Mouse (Mus musculus): ENCODE data around the gene Tfrc.

Gene Tfrc

GRCm38 (mm10) chr16:32668030-32668429, 59.3 kb downstream of the Tfrc start:
- DNase-seq (ENCODE audit: low read depth, low spot score), result no peak

- no peak for DNase-seq (ENCODE audit: low read depth, low spot score)
Measured at GRCm38 (mm10) chr16:32668472-32668871, 59.8 kb downstream of the Tfrc start.

- no peak for DNase-seq (ENCODE audit: low read depth, low spot score)
Measured at GRCm38 (mm10) chr16:32669243-32669642, 60.5 kb downstream of the Tfrc start.

- no peak for DNase-seq (ENCODE audit: low read depth, low spot score)
Measured at GRCm38 (mm10) chr16:32670354-32671124, 61.8 kb downstream of the Tfrc start.

- no peak for DNase-seq (ENCODE audit: low read depth, low spot score)
Measured at GRCm38 (mm10) chr16:32671206-32671887, 62.6 kb downstream of the Tfrc start.

- no peak for DNase-seq (ENCODE audit: low read depth, low spot score)
Measured at GRCm38 (mm10) chr16:32672250-32672649, 63.5 kb downstream of the Tfrc start.

GRCm38 (mm10) chr16:32672861-32673560, 64.3 kb downstream of the Tfrc start:
- peak; percentile 80 for DNase-seq (ENCODE audit: low read depth, low spot score)

- no peak for DNase-seq (ENCODE audit: low read depth, low spot score)
Measured at GRCm38 (mm10) chr16:32674121-32674740, 65.5 kb downstream of the Tfrc start.

- no peak for DNase-seq (ENCODE audit: low read depth, low spot score)
Measured at GRCm38 (mm10) chr16:32677040-32677700, 68.5 kb downstream of the Tfrc start.

GRCm38 (mm10) chr16:32677903-32678302, 69.2 kb downstream of the Tfrc start:
- no peak for DNase-seq (ENCODE audit: low read depth, low spot score)

- DNase-seq (ENCODE audit: low read depth, low spot score), result no peak
Measured at GRCm38 (mm10) chr16:32678812-32679211, 70.1 kb downstream of the Tfrc start.

GRCm38 (mm10) chr16:32679976-32680375, 71.3 kb downstream of the Tfrc start:
- no peak for DNase-seq (ENCODE audit: low read depth, low spot score)

- DNase-seq (ENCODE audit: low read depth, low spot score), result no peak
Measured at GRCm38 (mm10) chr16:32680806-32681205, 72.1 kb downstream of the Tfrc start.

GRCm38 (mm10) chr16:32682194-32682593, 73.5 kb downstream of the Tfrc start:
- peak; percentile 90 for DNase-seq (ENCODE audit: low read depth, low spot score)
